Mouse (Mus musculus): ENCODE data around the gene Zfp764. TPM values are rescaled to one million over a fixed set of nuclear protein-coding genes. Genes with fewer than 3 reads are reported as not detected.
"Not testable (repeated sequence)": the region's sequence is repeated elsewhere in the genome, so short reads cannot be mapped to it uniquely, and the experiment has no call there.

Zfp764 gene
- polyA plus RNA-seq (2015; fragmentation: Nextera tagmentation; extraction: Ambion mirVana): 4.8 and 4.9 TPM in 2 replicates

GRCm38 (mm10) chr7:127406002-127406987 lies at the start of gene Zfp764:
Gene Zfp764, minus strand, starts transcription at chr7:127406822.
- H3K27me3 ChIP-seq, H3K36me3 ChIP-seq, H3K9me3 ChIP-seq: not testable (repeated sequence)
- 9% methylated on average over 40 of the region's 40 CpGs for WGBS
- Histone ChIP-seq H3K27ac (replicated peaks) (peak within 1 kb of the TSS; percentile 83), H3K9ac (peak within 1 kb of the TSS; percentile 75), H3K4me3 (peak within 1 kb of the TSS; percentile 60), H3K4me2 (peak within 1 kb of the TSS; percentile 96), H3K4me1 (replicated peaks) (peaks cover 11% of the 10 kb centered on the region)
- ATAC-seq (ENCODE audit: low FRiP score, low read depth): peak; percentile 91

- Histone ChIP-seq H3K27ac (replicated peaks) (no peak overlapping the region), H3K9me3 (no peaks in the 10 kb centered on the region), H3K4me2 (no peak overlapping the region), H3K4me3 (no peak overlapping the region), H3K4me1 (replicated peaks) (peaks cover 33% of the 10 kb centered on the region), H3K9ac (no peak overlapping the region), H3K36me3 (peaks cover 28% of the 10 kb centered on the region), H3K27me3 (no peaks in the 10 kb centered on the region)
- WGBS: 94% methylated on average over 7 of the region's 7 CpGs
- ATAC-seq (ENCODE audit: low FRiP score, low read depth): no peak
These were observed 48.3 kb upstream of the Zfp764 start for GRCm38 (mm10) chr7:127454905-127455304.

GRCm38 (mm10) chr7:127453056-127453455 lies 46.4 kb upstream of the Zfp764 start:
- Histone ChIP-seq H3K9me3 (no peaks in the 10 kb centered on the region), H3K4me2 (no peak overlapping the region), H3K27me3 (no peaks in the 10 kb centered on the region), H3K4me3 (no peak overlapping the region), H3K27ac (replicated peaks) (no peak overlapping the region), H3K36me3 (peaks cover 23% of the 10 kb centered on the region), H3K4me1 (replicated peaks) (peaks cover 38% of the 10 kb centered on the region), H3K9ac (no peak overlapping the region)
- WGBS: 95% methylated on average over 2 of the region's 2 CpGs
- ATAC-seq (ENCODE audit: low FRiP score, low read depth): no peak

- no peak for ATAC-seq (ENCODE audit: low FRiP score, low read depth)
- peaks cover 45% of the 10 kb centered on the region for H3K4me1 ChIP-seq (replicated peaks)
- no peaks in the 10 kb centered on the region for H3K9me3 ChIP-seq
- H3K9ac ChIP-seq: peak overlapping the region; percentile 52
- peak overlapping the region; percentile 90; the same call in 1 of the 2 replicates for H3K27ac ChIP-seq (replicated peaks)
- peak overlapping the region; percentile 59 for H3K4me3 ChIP-seq
- 83% methylated on average over 7 of the region's 7 CpGs for WGBS
- peaks cover 12% of the 10 kb centered on the region for H3K36me3 ChIP-seq
- peak overlapping the region; percentile 74 for H3K4me2 ChIP-seq
- no peaks in the 10 kb centered on the region for H3K27me3 ChIP-seq
These were observed 43.3 kb upstream of the Zfp764 start for GRCm38 (mm10) chr7:127449966-127450365.

GRCm38 (mm10) chr7:127448521-127449300 lies 42.1 kb upstream of the Zfp764 start, which contains the start of gene Zfp689:
Gene Zfp689, minus strand, starts transcription at chr7:127449158.
- Histone ChIP-seq H3K4me1 (replicated peaks) (peaks cover 45% of the 10 kb centered on the region), H3K4me3 (peak within 1 kb of the TSS; percentile 59), H3K9ac (peak within 1 kb of the TSS; percentile 79), H3K27me3 (no peaks in the 10 kb centered on the region), H3K36me3 (peaks cover 20% of the 10 kb centered on the region), H3K9me3 (no peaks in the 10 kb centered on the region), H3K27ac (replicated peaks) (peak within 1 kb of the TSS; percentile 90), H3K4me2 (peak within 1 kb of the TSS; percentile 74)
- under 1% methylated on average over 54 of the region's 54 CpGs for WGBS
- ATAC-seq (ENCODE audit: low FRiP score, low read depth): peak; percentile 90

GRCm38 (mm10) chr7:127443976-127444375 lies 37.4 kb upstream of the Zfp764 start:
- no peak overlapping the region for H3K9ac ChIP-seq
- H3K4me1 ChIP-seq (replicated peaks): peaks cover 8% of the 10 kb centered on the region
- no peak for ATAC-seq (ENCODE audit: low FRiP score, low read depth)
- H3K27ac ChIP-seq (replicated peaks): no peak overlapping the region
- H3K4me2 ChIP-seq: no peak overlapping the region
- no peak overlapping the region for H3K4me3 ChIP-seq
- no peaks in the 10 kb centered on the region for H3K27me3 ChIP-seq
- peaks cover 42% of the 10 kb centered on the region for H3K36me3 ChIP-seq
- H3K9me3 ChIP-seq: no peaks in the 10 kb centered on the region
- WGBS: 89% methylated on average over 20 of the region's 20 CpGs

- Histone ChIP-seq H3K27me3 (no peaks in the 10 kb centered on the region), H3K4me1 (replicated peaks) (no peaks in the 10 kb centered on the region), H3K36me3 (peaks cover 14% of the 10 kb centered on the region; the same call in 1 of the 2 replicates), H3K27ac (replicated peaks) (no peak overlapping the region), H3K9me3 (no peaks in the 10 kb centered on the region), H3K4me2 (no peak overlapping the region), H3K4me3 (no peak overlapping the region), H3K9ac (no peak overlapping the region)
- ATAC-seq (ENCODE audit: low FRiP score, low read depth): no peak
- WGBS: 94% methylated on average over 3 of the region's 3 CpGs
These were observed 31.1 kb upstream of the Zfp764 start for GRCm38 (mm10) chr7:127437724-127438123.

GRCm38 (mm10) chr7:127435206-127435605 lies 28.6 kb upstream of the Zfp764 start:
- H3K9ac ChIP-seq: no peak overlapping the region
- no peak for ATAC-seq (ENCODE audit: low FRiP score, low read depth)
- H3K36me3 ChIP-seq: no peaks in the 10 kb centered on the region
- no peaks in the 10 kb centered on the region for H3K27me3 ChIP-seq
- 90% methylated on average over 4 of the region's 4 CpGs for WGBS
- no peak overlapping the region for H3K4me3 ChIP-seq
- no peaks in the 10 kb centered on the region for H3K9me3 ChIP-seq
- H3K4me1 ChIP-seq (replicated peaks): no peaks in the 10 kb centered on the region
- H3K27ac ChIP-seq (replicated peaks): no peak overlapping the region
- H3K4me2 ChIP-seq: no peak overlapping the region

GRCm38 (mm10) chr7:127426354-127426753 lies 19.7 kb upstream of the Zfp764 start:
- no peak overlapping the region for H3K4me2 ChIP-seq
- peaks cover 6% of the 10 kb centered on the region for H3K27me3 ChIP-seq
- WGBS: 81% methylated on average over 3 of the region's 3 CpGs
- no peak overlapping the region for H3K9ac ChIP-seq
- no peak for ATAC-seq (ENCODE audit: low FRiP score, low read depth)
- H3K9me3 ChIP-seq: no peaks in the 10 kb centered on the region
- no peak overlapping the region for H3K4me3 ChIP-seq
- no peaks in the 10 kb centered on the region for H3K36me3 ChIP-seq
- peaks cover 10% of the 10 kb centered on the region for H3K4me1 ChIP-seq (replicated peaks)
- H3K27ac ChIP-seq (replicated peaks): no peak overlapping the region

- H3K36me3 ChIP-seq: no peaks in the 10 kb centered on the region
- H3K4me1 ChIP-seq (replicated peaks): peaks cover 14% of the 10 kb centered on the region
- H3K4me3 ChIP-seq: no peak overlapping the region
- no peak overlapping the region for H3K27ac ChIP-seq (replicated peaks)
- H3K27me3 ChIP-seq: peaks cover 6% of the 10 kb centered on the region
- H3K9ac ChIP-seq: no peak overlapping the region
- no peak for ATAC-seq (ENCODE audit: low FRiP score, low read depth)
- no peak overlapping the region for H3K4me2 ChIP-seq
- whole genome bisulfite sequencing: 93% methylated on average over 2 of the region's 2 CpGs
- no peaks in the 10 kb centered on the region for H3K9me3 ChIP-seq
These were observed 19.3 kb upstream of the Zfp764 start for GRCm38 (mm10) chr7:127425911-127426310.

- Histone ChIP-seq H3K27me3 (peaks cover 6% of the 10 kb centered on the region), H3K9ac (no peak overlapping the region), H3K9me3 (no peaks in the 10 kb centered on the region), H3K36me3 (no peaks in the 10 kb centered on the region), H3K4me3 (no peak overlapping the region), H3K27ac (replicated peaks) (no peak overlapping the region), H3K4me2 (no peak overlapping the region), H3K4me1 (replicated peaks) (peaks cover 18% of the 10 kb centered on the region)
- no peak for ATAC-seq (ENCODE audit: low FRiP score, low read depth)
- 88% methylated on average over 3 of the region's 3 CpGs for WGBS
These were observed 18.7 kb upstream of the Zfp764 start for GRCm38 (mm10) chr7:127425291-127425690.

GRCm38 (mm10) chr7:127422247-127422646 lies 15.6 kb upstream of the Zfp764 start:
- H3K4me2 ChIP-seq: peak overlapping the region; percentile 92
- peaks cover 6% of the 10 kb centered on the region for H3K27me3 ChIP-seq
- WGBS: under 1% methylated on average over 15 of the region's 15 CpGs
- peak overlapping the region; percentile 78 for H3K4me3 ChIP-seq
- peak overlapping the region; percentile 92 for H3K9ac ChIP-seq
- H3K4me1 ChIP-seq (replicated peaks): peaks cover 18% of the 10 kb centered on the region
- H3K9me3 ChIP-seq: no peaks in the 10 kb centered on the region
- peak; percentile 85 for ATAC-seq (ENCODE audit: low FRiP score, low read depth)
- H3K36me3 ChIP-seq: peaks cover 7% of the 10 kb centered on the region; the same call in 1 of the 2 replicates
- H3K27ac ChIP-seq (replicated peaks): peak overlapping the region; percentile 84
